Mouse (Mus musculus): ENCODE data around the gene Mrpl24.

The Mrpl24 gene

DNA sequence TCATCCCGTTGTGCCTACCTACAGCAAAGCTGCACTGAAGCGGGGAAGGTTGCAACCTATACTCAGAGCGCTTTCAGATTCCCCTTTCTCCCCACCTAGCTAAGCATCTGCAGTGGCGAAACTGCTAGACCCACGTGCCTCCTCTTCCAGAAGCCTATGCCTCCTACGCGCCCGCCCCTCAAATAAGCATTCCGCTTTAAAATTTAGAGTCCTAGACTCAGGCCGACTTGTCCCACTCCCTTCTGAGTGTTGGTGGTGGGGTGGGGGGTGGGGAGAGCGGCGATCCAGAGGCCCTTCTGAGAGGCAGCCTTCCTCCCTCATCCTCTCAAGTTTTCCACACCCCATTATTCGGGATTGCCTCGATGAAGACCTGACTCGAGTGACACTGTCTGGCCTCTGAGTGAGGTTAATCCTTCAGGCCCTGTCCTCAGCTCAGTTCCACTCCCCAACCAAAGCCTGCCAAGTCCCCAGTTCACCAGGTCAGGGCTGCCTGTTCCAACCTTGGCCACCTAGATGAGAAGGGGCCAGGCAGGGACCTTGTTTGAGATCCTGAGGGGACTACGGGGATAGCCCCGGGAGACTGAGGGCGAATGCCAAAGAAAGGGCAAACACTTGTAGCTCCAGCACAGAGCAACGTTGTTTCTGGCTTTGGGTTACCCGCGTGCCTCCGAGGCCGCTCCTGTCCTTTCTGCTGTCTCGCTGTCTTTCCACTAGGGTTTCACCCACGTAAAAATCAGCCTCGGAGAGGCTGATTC, 27.9 kb downstream of the Mrpl24 start:
- DNase-seq (ENCODE audit: low read depth, low spot score): no peak

DNA sequence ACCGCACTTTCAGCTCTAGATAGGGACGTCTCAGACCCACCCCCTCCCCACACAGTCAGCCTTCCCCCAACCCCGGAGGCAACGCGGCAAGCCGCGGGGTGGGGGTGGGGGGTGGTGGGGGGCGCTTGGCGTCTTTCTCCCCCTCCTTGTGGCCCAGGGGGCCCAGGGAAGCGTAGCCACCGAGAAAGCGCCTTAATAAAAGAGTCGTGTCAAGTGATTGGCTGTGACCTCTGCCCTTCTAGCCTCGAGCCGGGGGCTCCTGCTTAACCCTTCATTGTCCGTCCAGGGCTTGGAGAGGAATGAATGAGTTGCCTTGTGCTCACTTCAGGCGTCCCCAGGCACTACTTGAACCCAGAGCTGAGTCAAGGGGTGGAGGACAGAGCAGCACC, 28.5 kb downstream of the Mrpl24 start:
- DNase-seq (ENCODE audit: low read depth, low spot score): peak; percentile 53

DNA sequence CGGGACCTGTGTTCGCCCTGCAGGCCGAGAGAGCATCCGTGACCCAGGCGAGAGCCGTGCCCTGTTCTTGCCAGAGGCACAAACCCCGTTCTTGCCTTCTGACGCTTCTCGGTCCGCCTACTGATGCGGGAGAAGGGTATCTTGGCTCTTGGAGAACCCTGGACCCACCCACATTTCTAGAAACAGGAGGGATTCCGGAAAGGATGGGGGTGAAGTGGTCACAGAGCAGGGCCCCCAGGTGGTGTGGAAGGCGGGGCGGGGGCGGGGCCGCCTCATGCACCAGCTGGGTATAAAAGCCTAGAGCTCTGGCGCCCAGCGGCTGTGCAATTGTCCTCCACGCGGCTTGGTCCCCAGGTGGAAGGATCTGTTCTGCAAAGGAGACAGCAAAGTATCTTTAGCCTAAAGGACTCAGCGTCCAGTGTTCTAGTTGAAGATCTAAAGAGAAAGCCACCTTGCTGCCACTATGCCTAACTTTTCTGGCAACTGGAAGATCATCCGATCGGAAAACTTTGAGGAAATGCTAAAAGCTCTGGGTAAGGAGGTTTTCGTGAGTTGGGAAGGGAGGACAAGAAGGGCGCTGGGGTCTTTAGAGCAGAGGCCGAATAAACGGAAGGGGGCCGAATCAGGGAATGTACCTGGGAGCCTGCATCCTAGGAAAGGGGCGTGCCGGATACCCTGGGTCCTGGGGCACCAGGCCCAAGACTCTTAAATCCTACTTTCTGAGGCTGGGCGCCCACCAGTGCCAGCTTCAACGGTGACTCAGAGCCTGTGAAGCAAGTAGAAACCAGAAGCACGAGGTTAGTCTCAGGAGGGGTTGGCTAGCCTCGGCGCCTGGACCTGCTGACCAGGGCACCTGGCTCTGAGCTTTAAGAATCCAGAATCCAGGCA, 29.3 kb downstream of the Mrpl24 start, which contains the start of gene Crabp2:
Gene Crabp2, plus strand, starts transcription at position 289 of the 888 bp plus-strand sequence.
- DNase-seq (ENCODE audit: low read depth, low spot score): peak; percentile 58

DNA sequence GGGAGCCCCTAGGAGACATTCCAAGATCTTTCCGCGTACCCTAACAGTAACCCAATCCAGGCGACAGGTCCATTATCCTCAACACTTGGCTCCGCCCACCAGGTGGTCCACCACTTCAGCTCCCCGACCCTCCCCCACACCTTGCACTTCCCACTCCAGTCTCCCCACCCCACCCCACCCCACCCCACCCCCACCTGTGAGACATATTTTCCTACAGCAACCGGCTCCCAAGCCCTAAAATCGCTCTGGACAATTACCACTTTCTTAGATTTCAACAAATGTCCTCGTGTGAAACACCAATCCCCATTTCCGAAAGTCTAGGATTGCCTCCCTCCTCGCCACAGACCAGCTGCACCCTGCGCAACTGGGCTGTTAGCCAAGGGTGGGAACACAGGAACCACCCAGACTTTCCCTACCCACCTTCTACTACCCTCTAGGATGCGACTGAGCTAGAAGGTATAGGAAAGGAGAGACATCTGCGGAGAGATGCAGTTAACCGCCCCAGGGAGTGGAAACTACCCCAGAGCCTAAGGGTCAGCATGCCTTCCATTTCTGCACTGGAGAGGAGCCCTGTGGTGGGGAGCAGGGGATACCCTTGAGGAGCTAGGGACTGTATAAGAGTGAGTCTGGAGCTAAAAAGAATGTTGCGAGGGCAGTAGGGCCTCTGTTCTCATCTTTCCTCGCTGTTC, 30.1 kb downstream of the Mrpl24 start:
- DNase-seq (ENCODE audit: low read depth, low spot score): no peak

DNA sequence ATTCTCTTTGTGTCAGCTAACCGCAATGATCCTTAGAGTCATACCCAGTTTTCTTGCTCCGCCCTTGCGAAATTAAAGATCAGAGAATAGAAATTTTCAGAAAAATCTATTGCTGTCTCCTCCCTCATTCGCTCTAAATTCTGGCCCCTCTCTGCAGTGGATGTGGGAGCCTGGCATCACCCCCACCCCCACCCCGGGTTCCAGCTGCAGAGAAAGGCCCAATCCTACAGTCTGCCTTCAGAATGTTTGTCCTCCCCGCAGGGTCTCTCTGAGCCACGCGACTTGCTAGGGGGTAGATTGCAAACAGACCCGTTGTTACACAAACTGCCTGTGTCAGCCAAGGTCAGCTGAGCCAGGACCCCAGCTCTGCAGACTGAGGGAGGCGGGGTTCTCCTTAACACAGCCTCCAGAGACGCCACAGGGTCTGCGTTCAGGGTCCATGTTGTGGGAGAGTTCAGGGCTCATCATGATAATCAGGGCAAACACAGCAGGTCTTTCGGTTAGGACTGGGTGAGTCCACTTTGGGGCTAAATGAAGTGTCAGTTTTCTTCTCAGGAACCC, 30.7 kb downstream of the Mrpl24 start:
- peak; percentile 64 for DNase-seq (ENCODE audit: low read depth, low spot score)

DNA sequence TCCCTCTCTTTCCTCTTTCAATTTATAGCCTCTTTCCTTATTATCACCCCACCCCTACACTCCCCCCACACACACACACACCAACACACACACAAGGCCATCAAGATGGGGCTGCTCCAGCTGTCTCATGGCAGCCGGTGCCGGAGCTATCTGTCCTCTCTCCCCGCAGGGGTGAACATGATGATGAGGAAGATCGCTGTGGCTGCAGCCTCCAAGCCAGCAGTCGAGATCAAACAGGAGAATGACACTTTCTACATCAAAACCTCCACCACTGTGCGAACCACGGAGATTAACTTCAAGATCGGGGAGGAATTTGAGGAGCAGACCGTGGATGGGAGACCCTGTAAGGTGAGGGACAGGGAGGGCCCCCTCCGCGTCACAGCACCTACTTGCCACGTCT, 32.6 kb downstream of the Mrpl24 start:
- DNase-seq (ENCODE audit: low read depth, low spot score): no peak

DNA sequence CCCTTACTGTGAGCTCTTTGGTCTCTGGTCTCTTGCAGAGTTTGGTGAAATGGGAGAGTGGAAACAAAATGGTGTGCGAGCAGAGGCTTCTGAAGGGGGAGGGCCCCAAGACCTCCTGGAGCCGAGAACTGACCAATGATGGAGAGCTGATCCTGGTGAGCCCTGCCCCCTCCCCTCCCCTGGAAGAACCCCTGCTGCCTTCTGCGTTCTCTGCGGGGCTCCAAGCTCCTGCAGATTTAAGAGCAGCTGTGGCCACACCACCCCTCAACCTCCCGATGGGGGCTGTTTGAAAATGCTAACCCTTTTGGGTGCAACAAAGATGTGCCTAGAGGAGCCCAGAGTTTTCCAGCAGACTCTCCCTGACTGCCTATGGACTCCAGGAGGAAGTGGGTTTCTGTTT, 33.1 kb downstream of the Mrpl24 start:
- DNase-seq (ENCODE audit: low read depth, low spot score): no peak

DNA sequence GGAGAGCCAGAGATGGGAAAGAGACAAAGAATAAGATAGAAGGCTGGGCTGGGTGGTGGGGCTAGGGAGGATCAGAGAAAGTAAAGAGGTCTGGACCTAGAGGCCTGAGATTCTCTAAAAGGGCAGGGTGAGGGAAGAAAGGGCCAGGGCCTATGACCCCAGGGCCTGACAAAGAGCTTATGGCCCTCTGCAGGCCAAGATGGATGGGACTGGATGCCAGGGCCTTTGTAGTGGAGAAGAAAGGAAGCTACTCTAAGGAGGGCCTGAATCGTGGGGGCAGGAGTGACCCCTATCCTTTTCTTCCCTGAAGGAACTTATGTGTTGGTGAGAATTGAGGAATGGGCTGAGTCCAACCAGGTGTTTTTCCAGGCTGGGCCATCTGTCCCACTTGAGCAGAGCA, 38.8 kb downstream of the Mrpl24 start:
- DNase-seq (ENCODE audit: low read depth, low spot score): no peak

DNA sequence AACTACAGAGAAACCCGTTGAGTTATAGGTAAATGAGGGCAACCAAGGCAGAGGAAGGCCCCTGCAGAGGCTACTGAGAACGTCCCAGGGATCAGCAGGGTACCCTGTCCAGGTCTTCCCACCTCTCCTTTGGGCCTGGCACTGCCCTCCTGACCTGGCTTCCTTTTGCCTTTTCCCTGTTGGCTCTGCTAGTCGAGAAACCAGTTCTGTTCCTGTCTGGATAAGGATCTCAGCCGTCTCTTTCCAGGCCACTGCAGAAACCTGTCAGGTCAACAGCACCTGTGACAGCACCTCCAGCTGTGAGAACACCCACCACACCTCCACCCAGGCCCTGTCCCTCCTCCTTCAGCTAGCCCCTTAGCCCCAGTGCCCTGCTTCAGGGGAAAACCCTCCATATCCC, 39.2 kb downstream of the Mrpl24 start:
- no peak for DNase-seq (ENCODE audit: low read depth, low spot score)

DNA sequence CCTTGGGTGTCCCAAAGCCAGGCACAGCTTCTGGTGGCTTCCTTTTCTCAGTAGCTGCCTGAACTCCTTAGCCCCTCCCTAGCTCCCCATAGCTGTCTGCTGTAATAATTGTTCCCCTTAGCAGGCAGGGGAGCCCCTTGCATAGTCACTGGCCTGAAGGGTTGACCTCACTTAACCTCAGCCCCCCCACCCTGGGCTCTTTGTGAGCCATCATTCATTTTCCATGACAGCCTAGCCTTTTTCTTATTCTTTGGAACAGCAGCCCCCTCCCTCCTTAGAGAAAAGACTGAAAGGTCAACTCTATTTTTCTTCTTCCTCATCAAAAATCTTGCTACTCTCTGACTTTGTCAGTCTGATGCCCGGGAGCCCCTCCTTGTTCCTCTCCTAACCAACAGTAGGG, 39.7 kb downstream of the Mrpl24 start:
- no peak for DNase-seq (ENCODE audit: low read depth, low spot score)

DNA sequence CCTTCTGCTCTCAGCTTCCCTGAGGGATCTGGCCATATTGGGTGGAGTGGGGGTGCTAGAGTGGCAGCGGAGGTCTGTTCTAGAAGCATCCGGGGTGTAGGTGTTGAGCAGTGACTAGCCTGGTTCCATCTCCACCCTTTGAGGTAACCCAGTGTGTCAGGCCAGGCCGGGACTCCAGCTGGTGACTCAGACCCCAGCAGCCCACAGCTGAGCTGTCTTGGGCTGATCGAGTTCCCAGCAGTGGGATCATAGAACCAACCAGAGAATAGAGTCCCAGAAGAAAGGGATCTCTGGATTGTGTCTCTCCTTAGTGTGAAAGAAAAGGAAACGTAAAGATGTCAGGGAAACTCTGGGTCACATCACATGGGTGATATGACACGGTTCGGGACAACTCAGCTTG, 40.1 kb downstream of the Mrpl24 start:
- no peak for DNase-seq (ENCODE audit: low read depth, low spot score)

DNA sequence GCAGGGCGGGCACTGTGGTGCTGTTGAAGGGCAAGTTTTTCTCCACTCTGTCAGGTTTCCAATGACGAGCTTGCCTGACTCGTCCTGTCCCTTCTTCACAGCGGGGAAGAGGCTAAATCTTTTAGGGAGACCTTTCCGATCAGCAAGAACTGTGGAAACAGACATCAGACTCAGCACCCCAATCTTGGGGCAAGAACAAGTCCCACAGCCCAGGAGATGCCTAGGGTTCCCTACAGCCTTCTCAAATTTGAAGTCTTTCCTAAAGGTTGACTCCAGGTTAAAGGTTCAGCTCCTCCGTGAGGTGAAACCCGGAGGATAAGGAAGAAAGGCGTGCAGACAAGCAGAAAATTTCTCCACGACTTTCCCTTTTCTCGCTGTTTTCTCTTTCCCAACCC, 40.9 kb downstream of the Mrpl24 start:
- DNase-seq (ENCODE audit: low read depth, low spot score): no peak

DNA sequence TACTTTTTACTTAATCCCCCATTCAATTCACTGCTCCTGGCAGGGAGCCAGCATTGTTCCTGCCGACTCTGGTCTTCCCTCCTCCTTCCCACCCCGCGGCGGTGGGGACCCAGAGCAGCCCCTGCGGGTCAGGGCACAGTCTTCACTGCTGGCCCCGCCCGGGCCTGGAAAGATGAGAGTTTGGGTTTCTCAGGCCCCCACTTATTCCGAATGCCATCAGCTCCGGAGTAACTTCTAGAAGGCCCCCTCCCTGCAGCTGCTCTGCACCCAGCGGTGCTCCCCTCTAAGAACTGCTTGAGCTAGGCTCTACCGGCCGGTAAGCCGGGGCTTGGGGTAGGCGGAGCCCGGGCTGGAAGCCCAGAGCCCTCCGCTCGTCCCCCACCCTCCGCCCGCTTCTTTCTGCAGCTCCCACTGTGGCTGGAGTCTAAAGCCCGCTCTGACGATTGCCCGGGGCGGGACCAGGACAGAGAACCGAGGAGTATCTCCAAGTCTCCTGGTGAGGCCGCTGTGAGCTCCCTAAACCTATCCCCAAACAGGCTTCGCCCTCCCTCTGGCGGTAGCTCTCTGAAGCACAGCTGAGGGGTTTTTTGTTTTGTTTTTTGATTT, 41.4 kb downstream of the Mrpl24 start:
- DNase-seq (ENCODE audit: low read depth, low spot score): peak; percentile 97

DNA sequence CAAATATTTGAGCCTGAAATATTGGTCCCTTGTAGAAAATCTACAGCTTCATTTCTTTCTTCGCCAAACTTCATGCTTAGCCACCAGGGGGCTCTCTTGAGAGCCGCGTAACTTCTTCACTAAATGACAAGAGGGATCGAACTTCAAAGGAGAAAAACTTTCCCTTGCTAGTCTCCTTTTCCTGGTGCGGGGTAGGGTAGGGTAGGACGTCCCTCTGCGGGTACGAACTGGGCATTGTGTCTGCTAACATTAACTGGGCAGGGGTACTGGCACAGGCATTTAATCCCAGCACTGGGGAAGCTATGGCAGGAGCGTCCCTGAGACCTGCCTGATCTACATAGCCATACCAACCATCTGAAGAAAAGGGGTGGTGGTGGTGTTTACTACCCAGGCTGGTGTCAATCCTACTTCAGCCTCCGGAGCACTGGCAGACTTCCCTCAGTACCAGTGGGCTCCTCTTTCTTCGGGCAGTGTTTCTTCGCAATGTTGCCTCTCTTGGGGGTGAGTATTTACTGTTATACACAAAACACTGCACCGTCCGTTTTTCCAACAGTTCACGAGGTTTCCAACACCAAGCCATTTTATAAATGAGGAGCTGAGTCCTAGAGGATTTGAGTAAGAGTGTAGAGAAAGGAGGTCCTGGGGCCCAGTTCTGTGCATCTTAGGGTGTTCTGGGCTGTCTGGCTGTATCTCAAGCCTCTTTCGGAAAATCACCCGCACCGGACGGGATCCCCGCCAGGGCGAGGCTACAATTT, 51.1 kb downstream of the Mrpl24 start:
- peak; percentile 71 for DNase-seq (ENCODE audit: low read depth, low spot score)

DNA sequence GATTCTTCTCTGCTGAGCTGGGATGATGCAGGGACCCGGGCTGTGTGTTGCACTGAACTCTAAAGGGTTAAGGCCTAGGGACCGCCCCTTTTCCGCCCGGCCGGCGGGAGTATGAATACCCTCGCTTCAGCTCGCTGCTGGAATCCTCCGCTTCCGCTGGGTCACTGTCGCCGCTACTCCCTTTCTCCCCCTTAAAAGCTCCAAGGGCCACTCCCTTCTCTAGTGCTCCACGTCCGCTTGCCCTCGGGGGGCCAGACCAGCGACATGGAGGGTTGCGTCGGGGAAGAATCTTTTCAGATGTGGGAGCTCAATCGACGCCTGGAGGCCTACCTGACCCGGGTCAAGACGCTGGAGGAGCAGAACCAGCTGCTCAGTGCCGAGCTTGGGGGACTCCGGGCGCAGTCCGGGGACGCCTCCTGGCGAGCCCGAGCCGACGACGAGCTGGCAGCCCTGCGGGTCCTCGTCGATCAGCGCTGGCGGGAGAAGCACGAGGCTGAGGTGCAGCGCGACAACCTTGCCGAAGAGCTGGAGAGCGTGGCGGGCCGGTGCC, 51.7 kb downstream of the Mrpl24 start, which contains the start of gene Nes:
Gene Nes, plus strand, starts transcription at position 140 of the 550 bp plus-strand sequence.
- DNase-seq (ENCODE audit: low read depth, low spot score): peak; percentile 92

DNA sequence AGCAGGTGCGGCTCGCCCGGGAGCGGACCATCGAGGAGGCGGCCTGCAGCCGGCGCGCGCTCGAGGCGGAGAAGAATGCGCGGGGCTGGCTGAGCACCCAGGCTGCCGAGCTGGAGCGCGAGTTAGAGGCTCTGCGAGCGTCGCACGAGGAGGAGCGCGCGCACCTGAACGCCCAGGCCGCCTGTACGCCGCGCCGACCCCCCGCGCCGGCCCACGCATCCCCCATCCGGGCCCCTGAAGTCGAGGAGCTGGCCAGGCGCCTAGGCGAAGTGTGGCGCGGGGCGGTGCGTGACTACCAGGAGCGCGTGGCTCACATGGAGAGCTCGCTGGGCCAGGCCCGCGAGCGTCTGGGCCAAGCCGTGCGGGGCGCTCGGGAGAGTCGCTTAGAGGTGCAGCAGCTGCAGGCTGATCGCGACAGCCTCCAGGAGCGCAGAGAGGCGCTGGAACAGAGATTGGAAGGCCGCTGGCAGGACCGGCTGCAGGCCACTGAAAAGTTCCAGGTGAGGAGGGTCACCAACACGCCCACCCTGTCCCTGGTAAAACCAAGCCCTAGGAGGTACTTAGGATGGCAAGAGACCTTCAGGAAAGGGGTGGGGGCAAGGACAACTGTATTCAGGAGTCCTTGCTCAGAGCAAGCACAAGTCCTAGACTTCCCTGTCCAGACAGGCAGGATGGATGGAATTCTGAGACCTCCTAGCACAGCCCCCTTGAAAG, 52.3 kb downstream of the Mrpl24 start:
- no peak for DNase-seq (ENCODE audit: low read depth, low spot score)

DNA sequence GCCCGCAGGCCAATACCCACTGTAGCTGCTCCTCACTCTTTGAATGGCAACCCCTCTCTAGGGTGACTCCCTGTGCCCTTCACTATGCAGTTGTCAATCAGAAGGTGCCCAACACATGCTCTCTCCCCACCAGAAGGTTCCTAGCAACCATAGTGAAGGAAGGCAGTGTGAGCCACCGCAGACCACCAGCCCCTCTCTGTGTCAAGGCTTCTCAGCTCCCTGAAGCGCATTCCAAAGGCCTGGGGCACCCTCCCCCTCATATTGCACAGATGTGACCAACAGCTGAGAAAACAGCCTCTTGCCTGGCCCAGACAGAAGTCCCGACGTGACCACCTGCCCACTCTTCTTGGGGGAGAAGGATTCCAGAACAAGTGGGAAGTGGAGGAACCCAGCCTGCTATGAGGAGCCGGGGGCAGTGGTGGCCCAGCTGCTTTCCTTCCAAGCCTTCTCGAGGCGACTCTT, 52.9 kb downstream of the Mrpl24 start:
- no peak for DNase-seq (ENCODE audit: low read depth, low spot score)

DNA sequence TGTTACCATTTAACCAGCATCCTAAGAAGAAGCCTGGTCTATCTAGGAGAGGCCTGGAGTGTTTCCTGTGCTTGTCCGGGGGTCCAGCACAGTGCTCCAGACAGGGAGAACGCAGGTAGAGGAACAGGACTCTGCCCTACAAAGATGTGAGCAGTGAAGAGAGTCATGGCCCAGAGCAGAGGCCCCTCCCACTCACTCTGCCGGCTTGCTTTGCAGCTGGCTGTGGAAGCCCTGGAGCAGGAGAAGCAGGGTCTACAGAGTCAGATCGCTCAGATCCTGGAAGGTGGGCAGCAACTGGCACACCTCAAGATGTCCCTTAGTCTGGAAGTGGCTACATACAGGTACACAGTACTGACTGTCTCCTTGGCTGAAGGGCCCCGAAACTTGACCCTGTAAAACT, 53.5 kb downstream of the Mrpl24 start:
- DNase-seq (ENCODE audit: low read depth, low spot score): no peak

All from ES-CJ7 (cell line).